Mouse (Mus musculus) small intestine, adult 2 months (tissue): ENCODE data around the gene Fam110c.
"Not testable (repeated sequence)": the region's sequence is repeated elsewhere in the genome, so short reads cannot be mapped to it uniquely, and the experiment has no call there.

Experiments
- CTCF ChIP-seq: fragments of 200-500 bp; IDR thresholded peaks from 2 replicates; pipeline ENCODE4 v1.5.1; 2012; ENCODE audit warnings: low read depth, mild to moderate bottlenecking, control low read depth, inconsistent platforms, low read length, moderate library complexity, mixed read lengths; ENCODE audit not compliant: insufficient replicate concordance, insufficient read length; ENCODE audit errors: extremely low read depth
- POLR2A ChIP-seq: fragments of 200-500 bp; IDR thresholded peaks from 2 replicates; pipeline ENCODE4 v1.6.1; 2012; ENCODE audit warnings: low read depth, mild to moderate bottlenecking, control low read depth, inconsistent platforms, low read length, moderate library complexity

GRCm38 (mm10) chr12:31074355-31074786 lies 710 bp downstream of the Fam110c start:
- not testable (repeated sequence) for TF ChIP-seq CTCF, POLR2A
